Mouse (Mus musculus): ENCODE results near the gene Adcyap1r1. TPM values are rescaled to one million over a fixed set of nuclear protein-coding genes. Genes with fewer than 3 reads are reported as not detected.

The Adcyap1r1 gene
- total and polyA plus RNA-seq, 2 experiments from 2014 or later = 72.2 to 236 TPM

DNA sequence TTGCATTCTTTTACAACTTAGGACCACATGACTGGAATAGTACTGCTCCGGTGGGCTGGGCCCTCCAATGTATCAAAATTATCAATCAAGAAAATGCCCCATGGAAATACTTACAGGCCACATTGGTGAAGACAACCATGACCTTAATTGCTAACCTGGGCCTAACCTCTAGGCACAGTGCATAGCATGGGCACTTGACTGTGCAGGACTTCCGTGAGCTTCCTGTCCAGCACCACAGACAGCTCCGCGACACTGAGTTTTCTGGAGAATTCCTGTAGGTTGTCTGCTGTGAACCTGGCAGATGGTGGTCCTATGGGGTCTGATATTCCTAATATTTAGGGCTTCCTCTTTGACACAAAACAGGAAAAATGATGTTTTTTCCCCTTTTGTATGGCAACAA lies 54.7 kb downstream of the Adcyap1r1 start:
- ATAC-seq = no peak
- 82% methylated on average over 4 of the region's 4 CpGs for WGBS
- Histone ChIP-seq H3K4me1 (ENCODE audit: insufficient read depth, low read length) (no peaks in the 10 kb centered on the region), H3K9ac (replicated peaks; ENCODE audit: low read length) (no peak overlapping the region), H3K4me3 (ENCODE audit: low read length) (no peak overlapping the region), H3K27me3 (ENCODE audit: insufficient read depth, low read length) (no peaks in the 10 kb centered on the region), H3K27ac (no peak overlapping the region), H3K4me2 (ENCODE audit: low read depth, low read length) (no peak overlapping the region), H3K9me3 (ENCODE audit: low read length) (no peaks in the 10 kb centered on the region), H3K36me3 (ENCODE audit: insufficient read depth, low read length) (no peaks in the 10 kb centered on the region)
- no peak for DNase-seq (ENCODE audit: low spot score)
- TF ChIP-seq CTCF (IDR thresholded peaks at IDR 0.05; ENCODE audit: low read depth) = no peak

DNA sequence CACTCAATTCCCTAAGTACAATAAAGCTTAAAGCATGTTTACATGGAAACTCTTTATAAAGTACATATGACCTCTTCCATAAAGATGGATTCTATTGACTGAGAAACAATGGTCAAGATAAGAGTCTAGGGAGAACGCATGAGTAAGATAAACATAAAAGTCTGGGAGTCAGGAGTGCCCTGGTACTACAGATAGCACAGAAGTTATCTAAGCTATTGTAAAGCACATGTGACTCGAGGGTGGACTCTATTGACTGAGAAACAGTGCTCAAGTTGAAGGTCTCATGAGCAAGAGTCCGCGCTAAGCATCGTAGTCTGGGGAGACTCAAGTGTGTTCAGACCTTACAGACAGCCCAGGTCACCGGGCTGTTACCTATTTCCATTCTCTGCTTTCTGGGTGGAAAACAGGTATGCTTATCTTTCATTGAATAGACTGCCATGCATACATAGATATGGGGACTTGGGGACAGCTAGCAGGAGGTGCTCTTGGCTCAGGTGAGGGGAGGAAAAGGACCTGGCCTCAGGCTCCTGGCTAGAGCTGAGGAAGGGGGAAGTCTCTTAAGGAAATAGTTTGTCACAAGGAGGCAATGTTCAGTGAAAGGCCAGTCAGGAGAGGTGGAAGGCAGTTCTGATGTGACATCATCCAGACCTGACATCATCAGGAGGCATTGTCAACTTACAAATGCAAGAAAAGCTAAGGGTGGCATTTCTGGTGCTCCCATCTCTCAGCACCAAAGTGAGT lies 57.5 kb downstream of the Adcyap1r1 start:
- no peak overlapping the region for H3K9ac ChIP-seq (replicated peaks; ENCODE audit: low read length)
- no peak for ATAC-seq
- H3K4me3 ChIP-seq (ENCODE audit: low read length) = no peak overlapping the region
- H3K36me3 ChIP-seq (ENCODE audit: insufficient read depth, low read length) = no peaks in the 10 kb centered on the region
- DNase-seq (ENCODE audit: low spot score) = no peak
- 85% methylated on average over 6 of the region's 6 CpGs for WGBS
- no peaks in the 10 kb centered on the region for H3K27me3 ChIP-seq (ENCODE audit: insufficient read depth, low read length)
- no peak overlapping the region for H3K4me2 ChIP-seq (ENCODE audit: low read depth, low read length)
- no peak for TF ChIP-seq CTCF (IDR thresholded peaks at IDR 0.05; ENCODE audit: low read depth)
- H3K4me1 ChIP-seq (ENCODE audit: insufficient read depth, low read length) = no peaks in the 10 kb centered on the region
- H3K27ac ChIP-seq = no peak overlapping the region
- no peaks in the 10 kb centered on the region for H3K9me3 ChIP-seq (ENCODE audit: low read length)

DNA sequence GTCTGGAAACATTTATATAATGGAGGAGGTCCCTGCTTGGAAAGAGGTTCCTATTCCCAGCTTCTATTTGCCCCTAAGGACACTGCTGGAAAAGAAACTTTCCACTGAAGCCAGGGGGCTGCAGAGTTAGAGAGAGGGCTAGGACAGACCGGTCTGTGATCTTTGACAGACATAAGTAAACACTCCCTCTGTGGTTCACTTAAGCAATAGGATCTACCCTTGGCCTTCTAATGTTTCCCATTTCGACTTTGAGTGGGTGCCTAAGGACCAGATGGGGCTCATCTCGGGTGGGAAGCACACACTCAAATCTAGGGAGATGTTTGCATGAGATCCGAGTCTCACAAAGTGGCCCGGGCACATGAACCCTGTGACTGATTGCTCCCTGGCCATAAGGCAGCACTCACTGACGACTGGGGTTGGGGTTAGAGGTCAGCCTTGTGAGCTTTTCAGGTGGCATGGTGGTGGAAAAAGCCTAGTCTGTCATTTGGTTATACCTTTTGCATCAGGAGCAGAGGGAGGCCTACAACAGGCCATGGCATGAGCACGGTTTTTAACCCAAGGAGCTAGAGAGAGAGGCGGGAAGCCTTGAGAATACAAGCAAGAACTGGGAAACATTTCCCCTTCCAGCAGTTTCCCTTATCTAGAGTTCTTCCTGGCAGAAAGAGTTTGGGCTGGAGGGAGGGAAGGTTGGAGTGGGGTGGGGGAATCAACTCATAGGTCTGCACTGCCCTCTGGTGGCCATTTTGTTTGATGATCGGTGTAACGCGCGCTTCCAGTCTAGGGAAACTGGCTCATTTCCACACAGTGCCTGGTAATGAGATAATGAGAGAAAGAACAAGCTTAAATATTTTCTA lies 59.7 kb downstream of the Adcyap1r1 start:
- WGBS = 37% methylated on average over 12 of the region's 12 CpGs
- no peaks in the 10 kb centered on the region for H3K36me3 ChIP-seq (ENCODE audit: insufficient read depth, low read length)
- no peak overlapping the region for H3K27ac ChIP-seq
- TF ChIP-seq CTCF (IDR thresholded peaks at IDR 0.05; ENCODE audit: low read depth) = peak; percentile 89
- H3K9ac ChIP-seq (replicated peaks; ENCODE audit: low read length) = no peak overlapping the region
- peak; percentile 95 for DNase-seq (ENCODE audit: low spot score)
- no peak overlapping the region; the same call in 1 of the 2 replicates for H3K4me2 ChIP-seq (ENCODE audit: low read depth, low read length)
- no peaks in the 10 kb centered on the region for H3K27me3 ChIP-seq (ENCODE audit: insufficient read depth, low read length)
- no peaks in the 10 kb centered on the region for H3K4me1 ChIP-seq (ENCODE audit: insufficient read depth, low read length)
- H3K9me3 ChIP-seq (ENCODE audit: low read length) = no peaks in the 10 kb centered on the region
- peak; percentile 88 for ATAC-seq
- no peak overlapping the region for H3K4me3 ChIP-seq (ENCODE audit: low read length)

DNA sequence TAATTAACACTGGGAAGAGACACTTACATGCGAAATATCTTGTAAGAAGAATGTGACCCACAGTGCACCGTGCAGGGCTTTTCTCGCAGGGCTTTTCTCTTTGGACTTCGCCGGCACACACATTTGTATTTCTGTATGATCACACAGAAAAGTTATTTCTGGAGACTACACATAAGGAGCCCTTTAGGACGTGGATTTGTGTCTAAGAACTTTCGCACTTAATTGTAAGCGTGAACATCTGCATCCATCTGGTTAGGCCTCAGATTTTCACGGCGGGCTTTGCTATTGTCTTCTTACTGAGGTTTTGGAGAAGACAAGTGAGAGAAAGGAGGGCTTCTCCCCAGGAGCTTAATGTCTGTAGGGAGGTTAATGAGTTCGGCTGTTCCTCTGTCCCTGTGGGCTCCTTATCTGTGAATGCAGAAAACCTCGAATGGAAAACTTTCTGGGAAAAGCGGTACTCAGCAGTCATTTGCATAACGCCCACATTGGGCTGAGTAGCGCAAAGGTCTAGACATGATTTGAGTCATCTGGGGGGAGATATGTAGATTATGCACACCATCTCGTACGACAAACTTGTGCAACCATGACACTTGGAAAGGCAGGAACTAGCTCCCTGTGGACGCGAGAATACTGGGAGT lies 60.4 kb downstream of the Adcyap1r1 start:
- 23% methylated on average over 19 of the region's 19 CpGs for whole genome bisulfite sequencing
- H3K9ac ChIP-seq (replicated peaks; ENCODE audit: low read length) = no peak overlapping the region

DNA sequence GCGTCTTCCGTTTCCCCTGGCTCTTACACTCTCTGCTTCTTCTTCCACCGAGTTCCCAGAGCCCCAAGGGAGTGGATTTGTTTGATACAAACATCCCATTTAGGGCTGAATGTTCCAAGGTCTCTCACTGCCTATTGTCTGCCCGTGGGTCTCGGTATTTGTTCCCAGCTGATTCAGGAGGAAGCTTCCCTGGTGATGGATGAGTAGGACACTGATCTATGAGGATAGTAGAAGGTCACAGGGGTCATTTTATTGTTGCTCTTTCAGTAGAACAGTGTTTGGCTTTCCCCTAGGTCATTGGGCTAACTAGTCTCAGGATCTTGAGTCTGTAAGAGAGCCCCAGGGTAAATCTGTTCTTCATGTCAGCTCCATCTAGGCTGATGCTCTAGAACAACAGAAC lies 61.7 kb downstream of the Adcyap1r1 start:
- 41% methylated on average over 5 of the region's 5 CpGs for WGBS
- TF ChIP-seq CTCF (IDR thresholded peaks at IDR 0.05; ENCODE audit: low read depth) = no peak
- Histone ChIP-seq H3K27me3 (ENCODE audit: insufficient read depth, low read length) (no peaks in the 10 kb centered on the region), H3K4me3 (ENCODE audit: low read length) (no peak overlapping the region), H3K36me3 (ENCODE audit: insufficient read depth, low read length) (no peaks in the 10 kb centered on the region), H3K9me3 (ENCODE audit: low read length) (no peaks in the 10 kb centered on the region), H3K27ac (no peak overlapping the region), H3K9ac (replicated peaks; ENCODE audit: low read length) (no peak overlapping the region), H3K4me2 (ENCODE audit: low read depth, low read length) (no peak overlapping the region), H3K4me1 (ENCODE audit: insufficient read depth, low read length) (no peaks in the 10 kb centered on the region)
- no peak for ATAC-seq
- no peak for DNase-seq (ENCODE audit: low spot score)

More for the DNA sequence above, 60.4 kb downstream of the Adcyap1r1 start:
- no peak for TF ChIP-seq CTCF (IDR thresholded peaks at IDR 0.05; ENCODE audit: low read depth)
- ATAC-seq (peak; percentile 18; the same call in 1 of the 2 replicates), DNase-seq (ENCODE audit: low spot score) (no peak)
- no peaks in the 10 kb centered on the region for H3K27me3 ChIP-seq (ENCODE audit: insufficient read depth, low read length)
- no peaks in the 10 kb centered on the region for H3K9me3 ChIP-seq (ENCODE audit: low read length)
- no peaks in the 10 kb centered on the region for H3K36me3 ChIP-seq (ENCODE audit: insufficient read depth, low read length)
- no peak overlapping the region for H3K27ac ChIP-seq
- no peak overlapping the region; the same call in 1 of the 2 replicates for H3K4me2 ChIP-seq (ENCODE audit: low read depth, low read length)
- H3K4me1 ChIP-seq (ENCODE audit: insufficient read depth, low read length) = no peaks in the 10 kb centered on the region
- no peak overlapping the region for H3K4me3 ChIP-seq (ENCODE audit: low read length)

DNA sequence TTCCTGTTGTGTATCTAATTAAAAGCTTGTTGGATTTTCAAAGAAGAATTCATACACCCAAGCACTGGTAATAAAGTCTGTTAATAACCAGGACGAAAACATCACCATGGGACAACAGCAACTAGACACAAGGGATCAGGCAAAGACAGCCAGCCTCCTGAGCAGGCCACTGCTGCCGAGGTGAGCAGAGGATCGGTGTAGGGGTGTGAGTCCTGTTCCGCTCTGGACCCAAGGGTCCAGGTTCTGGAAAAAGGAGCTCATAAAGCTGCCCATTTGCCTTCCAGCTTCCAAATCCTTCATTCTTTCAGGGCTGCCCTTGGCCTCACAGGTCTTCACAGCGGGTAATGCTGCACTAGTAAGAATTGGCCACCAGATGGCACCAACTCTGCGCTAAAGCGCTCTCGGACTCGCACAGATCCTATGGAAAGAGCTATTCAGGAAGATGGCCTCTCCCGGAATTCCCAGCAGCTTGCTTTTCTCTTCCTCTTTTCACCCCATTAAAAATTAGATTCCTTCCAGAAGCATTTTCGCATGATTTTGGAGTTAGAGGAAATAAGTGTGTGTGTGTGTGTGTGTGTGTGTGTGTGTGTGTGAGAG lies 67.9 kb downstream of the Adcyap1r1 start:
- peak; percentile 97 for ATAC-seq
- WGBS = 12% methylated on average over 11 of the region's 11 CpGs

More for the DNA sequence above, 67.9 kb downstream of the Adcyap1r1 start:
- H3K36me3 ChIP-seq (ENCODE audit: insufficient read depth, low read length) = no peaks in the 10 kb centered on the region
- peak; percentile 95 for DNase-seq (ENCODE audit: low spot score)
- H3K27me3 ChIP-seq (ENCODE audit: insufficient read depth, low read length) = no peaks in the 10 kb centered on the region
- no peaks in the 10 kb centered on the region for H3K4me1 ChIP-seq (ENCODE audit: insufficient read depth, low read length)
- H3K27ac ChIP-seq = no peak overlapping the region
- TF ChIP-seq CTCF (IDR thresholded peaks at IDR 0.05; ENCODE audit: low read depth) = peak; percentile 92
- H3K4me3 ChIP-seq (ENCODE audit: low read length) = no peak overlapping the region
- no peaks in the 10 kb centered on the region for H3K9me3 ChIP-seq (ENCODE audit: low read length)
- no peak overlapping the region for H3K9ac ChIP-seq (replicated peaks; ENCODE audit: low read length)
- H3K4me2 ChIP-seq (ENCODE audit: low read depth, low read length) = peak overlapping the region; percentile 34; the same call in 1 of the 2 replicates
